Comparison of ENCODE assay signal across 11 mouse cellular contexts in genomic region chr13:119400166-119400565, GRCm38 (mm10). TPM values are rescaled to one million over a fixed set of nuclear protein-coding genes. Genes with fewer than 3 reads are reported as not detected.
A peak's percentile ranks its signal among the peaks of the same experiment; 100 is the strongest.
DNase-seq lines count a peak whose midpoint lies in the region; ATAC-seq and TF ChIP-seq lines count a peak whose summit lies in the region.
"Had no signal": no experiment of that assay in that cellular context is flagged by ENCODE, and none has a peak within 500 bp of the region (broad histone marks: within the 10 kb centered on the region; RNA-seq: fewer than 3 reads in every experiment).

No protein-coding gene starts in this region.

- TF ChIP-seq CTCF in cerebellum, adult 2 months (IDR thresholded peaks at IDR 0.05; ENCODE audit: borderline replicate concordance, insufficient read depth, low read depth, low read length), result no peak
- TF ChIP-seq CTCF in thymus, adult 2 months (IDR thresholded peaks at IDR 0.05; ENCODE audit: borderline replicate concordance, control insufficient read depth, extremely low read depth, insufficient read depth, low read length, poor library complexity), result no peak

- peak; percentile 13 to 27 for DNase-seq in cerebellum, postnatal 10 days
- no peak for DNase-seq in cerebellum, adult 2 months
- no peak for DNase-seq in thymus, postnatal 10 days (ENCODE audit: low spot score in 2 of 2)
- no peak for DNase-seq in layer of hippocampus, adult 8-10 months (ENCODE audit: low spot score in 2 of 2)
- DNase-seq in thymus, adult 2 months, result no peak
- DNase-seq: B cell, adult 2 months; thymus, postnatal 36 days had no signal

- TF ChIP-seq POLR2A in cerebellum, adult 2 months (IDR thresholded peaks at IDR 0.05; ENCODE audit: borderline replicate concordance, insufficient read depth, low read length), result no peak
- no peak for TF ChIP-seq POLR2A in thymus, adult 2 months (IDR thresholded peaks at IDR 0.05; ENCODE audit: control insufficient read depth, extremely low read depth, insufficient read depth, low read length, poor library complexity)

- 74% methylated on average over 8 of the region's 8 CpGs for WGBS in cerebellum, adult 2 months
- 80% methylated on average over 8 of the region's 8 CpGs for WGBS in liver, embryonic 15.5 days (ENCODE audit: insufficient replicate concordance)
- WGBS in liver, embryonic 12.5 days (ENCODE audit: insufficient replicate concordance), result 85% methylated on average over 8 of the region's 8 CpGs
- WGBS in kidney, embryonic 16.5 days, result 92% methylated on average over 8 of the region's 8 CpGs
- WGBS in thymus, adult 2 months, result 96% methylated on average over 8 of the region's 8 CpGs

- H3K4me3 ChIP-seq in cerebellum, adult 2 months (replicated peaks; ENCODE audit: insufficient read depth, low read depth, low read length), result no peak overlapping the region
- no peak overlapping the region for H3K4me3 ChIP-seq in liver, embryonic 15.5 days (replicated peaks)
- H3K4me3 ChIP-seq in liver, embryonic 12.5 days, result no peak overlapping the region
- no peak overlapping the region for H3K4me3 ChIP-seq in kidney, embryonic 16.5 days (ENCODE audit: low read length)
- no peak overlapping the region for H3K4me3 ChIP-seq in thymus, adult 2 months (ENCODE audit: control insufficient read depth, insufficient read depth, low read length)

- ATAC-seq in liver, embryonic 15.5 days (ENCODE audit: insufficient read depth), result 0 out of 2 replicates have a peak, but pooled peaks have one; percentile 16
- ATAC-seq in liver, embryonic 12.5 days, result no peak
- 0 out of 2 replicates have a peak, but pooled peaks have one; percentile 42 for ATAC-seq in kidney, embryonic 16.5 days (ENCODE audit: low FRiP score, low TSS enrichment)
- ATAC-seq: lung, postnatal 0 days had no signal

- H3K27ac ChIP-seq in cerebellum, adult 2 months (ENCODE audit: insufficient read depth, low read length), result no peak overlapping the region
- H3K27ac ChIP-seq in liver, embryonic 15.5 days (replicated peaks), result no peak overlapping the region
- no peak overlapping the region for H3K27ac ChIP-seq in liver, embryonic 12.5 days
- no peak overlapping the region for H3K27ac ChIP-seq in kidney, embryonic 16.5 days (ENCODE audit: low read length)
- no peak overlapping the region for H3K27ac ChIP-seq in thymus, adult 2 months (ENCODE audit: control insufficient read depth, insufficient read depth, low read length)

- no peaks in the 10 kb centered on the region for H3K27me3 ChIP-seq in cerebellum, adult 2 months (ENCODE audit: control insufficient read depth, insufficient read depth, low read length)
- H3K27me3 ChIP-seq in liver, embryonic 15.5 days, result no peaks in the 10 kb centered on the region
- no peaks in the 10 kb centered on the region for H3K27me3 ChIP-seq in liver, embryonic 12.5 days (replicated peaks)
- no peaks in the 10 kb centered on the region for H3K27me3 ChIP-seq in kidney, embryonic 16.5 days (ENCODE audit: insufficient read depth, low read length)
- H3K27me3 ChIP-seq in thymus, adult 2 months (ENCODE audit: control insufficient read depth, insufficient read depth, low read length), result no peaks in the 10 kb centered on the region

- no peak overlapping the region for H3K9ac ChIP-seq in liver, embryonic 15.5 days
- H3K9ac ChIP-seq in liver, embryonic 12.5 days, result no peak overlapping the region
- H3K9ac ChIP-seq in kidney, embryonic 16.5 days (replicated peaks; ENCODE audit: low read length), result no peak overlapping the region

- no peaks in the 10 kb centered on the region for H3K9me3 ChIP-seq in liver, embryonic 15.5 days (replicated peaks)
- no peaks in the 10 kb centered on the region for H3K9me3 ChIP-seq in liver, embryonic 12.5 days (replicated peaks)
- H3K9me3 ChIP-seq in kidney, embryonic 16.5 days (ENCODE audit: low read length), result no peaks in the 10 kb centered on the region

- H3K4me1 ChIP-seq in cerebellum, adult 2 months (ENCODE audit: control insufficient read depth, insufficient read depth, low read length), result no peaks in the 10 kb centered on the region
- H3K4me1 ChIP-seq in liver, embryonic 15.5 days (replicated peaks), result no peaks in the 10 kb centered on the region
- no peaks in the 10 kb centered on the region for H3K4me1 ChIP-seq in liver, embryonic 12.5 days
- H3K4me1 ChIP-seq in kidney, embryonic 16.5 days (ENCODE audit: insufficient read depth, low read length), result no peaks in the 10 kb centered on the region
- no peaks in the 10 kb centered on the region for H3K4me1 ChIP-seq in thymus, adult 2 months (replicated peaks; ENCODE audit: control insufficient read depth, insufficient read depth, low read length)

- peaks cover 6% of the 10 kb centered on the region; the same call in 1 of the 2 replicates for H3K36me3 ChIP-seq in liver, embryonic 15.5 days (replicated peaks)
- peaks cover 43% of the 10 kb centered on the region for H3K36me3 ChIP-seq in liver, embryonic 12.5 days
- H3K36me3 ChIP-seq in kidney, embryonic 16.5 days (ENCODE audit: insufficient read depth, low read length), result peaks cover 24% of the 10 kb centered on the region
- H3K36me3 ChIP-seq in thymus, adult 2 months (ENCODE audit: control insufficient read depth, insufficient read depth, low read length), result peaks cover 28% of the 10 kb centered on the region

- H3K4me2 ChIP-seq in liver, embryonic 15.5 days, result no peak overlapping the region
- no peak overlapping the region for H3K4me2 ChIP-seq in liver, embryonic 12.5 days
- H3K4me2 ChIP-seq in kidney, embryonic 16.5 days (replicated peaks; ENCODE audit: low read depth, low read length), result no peak overlapping the region

RNA-seq across cellular contexts. Expression of gene Paip1, which starts 28.2 kb away (rescaled TPM):
- 65.7 and 68.7 TPM in 2 replicates for polyA plus RNA-seq in cerebellum, adult 2 months (2012; rRNA removed)
- 14.5 and 18.3 TPM in 2 replicates for polyA plus RNA-seq in liver, embryonic 15.5 days (2015; fragmentation: Nextera tagmentation; extraction: Ambion mirVana)
- polyA plus RNA-seq in liver, embryonic 12.5 days (2016; fragmentation: Nextera tagmentation; extraction: Ambion mirVana), result 29.6 and 30.5 TPM in 2 replicates
- 66.2 and 81.1 TPM in 2 replicates for polyA plus RNA-seq in kidney, embryonic 16.5 days (2015; fragmentation: Nextera tagmentation; extraction: Ambion mirVana)
- 100 to 1,000 TPM in 3 of 4 experiments, 10 to 100 TPM in 1; 99.3 to 111 (median 105) TPM for total RNA-seq in layer of hippocampus, adult 8-10 months (2022)
- 19.2 and 19.6 TPM in 2 replicates for polyA plus RNA-seq in thymus, adult 2 months (2012; rRNA removed)

Comparison
In these comparisons a context has a peak if more than half of its experiments do, and no peak if none do; other contexts are left out.
1. DNase-seq: peak in cerebellum, postnatal 10 days (2 of 2); none in cerebellum, adult 2 months (0 of 2), thymus, postnatal 10 days (0 of 2), layer of hippocampus, adult 8-10 months (0 of 2) and thymus, adult 2 months (single experiment).